Mouse (Mus musculus) liver, embryonic 18 days (tissue): Measurements from ENCODE around the gene Ankrd65. TPM values are rescaled to one million over a fixed set of nuclear protein-coding genes. Genes with fewer than 3 reads are reported as not detected.

Experiments
- polyA plus RNA-seq: library from polyadenylated mRNA; depleted of rRNA; stranded (reverse); fragments of >200 nt; gene quantifications from 2 replicates; pipeline ENCODE4 v1.2.3, GENCODE M21; 2012; rRNA removed

Gene Ankrd65
- 0.06 and 0.08 TPM in 2 replicates for polyA plus RNA-seq

DNA sequence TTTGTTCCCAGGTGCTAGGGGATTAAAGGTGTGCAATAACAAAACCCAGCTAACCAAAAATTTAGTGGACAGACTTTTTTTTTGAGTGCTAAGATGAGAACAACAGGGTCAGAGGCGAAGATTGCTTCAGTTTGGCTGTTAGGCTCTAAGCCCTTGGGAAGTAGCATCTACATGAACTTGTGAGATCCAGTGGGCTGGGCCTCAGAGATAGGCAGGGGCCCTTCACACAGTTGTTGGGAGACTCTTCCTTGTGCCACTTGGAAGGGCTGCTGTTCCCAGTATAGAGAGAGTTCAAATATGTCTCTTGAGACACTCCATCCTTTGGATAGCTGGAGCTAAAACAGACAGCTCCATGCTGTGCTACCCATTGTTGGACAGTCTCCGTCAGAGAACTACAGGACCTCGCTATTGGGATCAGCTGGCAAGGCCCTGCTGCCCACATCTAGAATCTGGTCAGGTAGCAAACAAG is at the start of gene Ankrd65:
Gene Ankrd65, plus strand, starts transcription at position 419 of the 469 bp plus-strand sequence.

DNA sequence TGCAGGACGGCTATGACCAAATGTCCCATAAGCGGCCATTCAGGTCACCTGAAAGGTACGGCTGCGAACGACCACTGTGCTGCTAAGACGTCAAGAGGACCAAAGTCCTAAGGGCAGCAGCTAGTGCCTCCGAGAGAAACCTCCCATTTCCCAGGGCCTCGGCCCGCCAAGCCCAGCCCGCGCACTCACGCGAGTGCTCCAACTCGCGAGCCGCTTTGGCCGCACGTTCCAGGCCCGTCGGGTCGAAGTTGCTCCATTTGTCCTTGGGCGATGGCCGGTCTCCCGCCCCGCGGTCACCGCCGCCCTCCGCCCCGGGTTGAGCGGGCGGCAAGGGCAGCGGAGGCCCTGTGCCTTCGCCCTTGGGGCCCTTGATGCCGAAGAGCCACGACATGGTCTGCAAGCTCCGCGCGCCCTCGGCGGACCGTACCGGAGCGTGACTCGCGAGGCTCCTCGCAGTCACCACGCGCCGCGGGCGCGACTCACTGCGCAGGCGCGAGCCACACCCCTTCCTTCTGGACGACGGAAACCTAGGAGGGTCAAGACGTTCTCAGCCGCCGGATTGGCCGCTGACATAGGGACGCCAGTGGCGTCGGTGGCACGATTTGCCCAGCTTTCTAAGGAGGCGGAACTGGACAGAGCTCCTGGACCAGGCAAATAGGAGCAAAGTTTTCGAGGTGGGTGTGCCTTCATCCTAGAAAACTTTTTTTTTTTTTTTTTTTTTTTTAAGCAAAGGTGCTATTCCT is 29.5 kb upstream of the Ankrd65 start, which contains the start of gene Atad3a:
Gene Atad3a, minus strand, starts transcription at position 481 of the 743 bp plus-strand sequence.

DNA sequence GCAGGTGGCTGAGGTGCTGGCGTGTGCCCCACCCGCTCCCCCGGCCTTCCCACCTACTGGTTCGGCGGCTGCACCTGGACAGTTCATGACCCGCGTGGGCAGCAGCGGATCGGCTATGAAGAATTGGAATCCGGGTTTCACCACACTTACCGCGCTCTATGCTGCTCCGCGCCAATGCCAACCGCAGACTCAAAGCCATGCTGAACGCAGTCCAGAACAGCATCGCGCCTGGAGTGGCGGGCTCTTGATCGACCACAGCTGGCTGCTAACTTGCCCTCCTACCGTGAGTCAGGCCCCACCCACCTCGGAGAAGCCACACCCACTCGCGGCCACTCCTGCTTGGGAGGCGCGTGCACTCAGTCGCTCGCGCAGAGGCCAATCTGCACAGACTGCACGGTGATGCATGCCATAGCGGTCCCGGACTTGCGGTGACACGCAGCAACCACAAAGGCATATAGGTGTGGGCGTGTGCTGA is 15.9 kb upstream of the Ankrd65 start, which contains the start of gene Vwa1:
Gene Vwa1, minus strand, starts transcription at position 419 of the 475 bp plus-strand sequence.

DNA sequence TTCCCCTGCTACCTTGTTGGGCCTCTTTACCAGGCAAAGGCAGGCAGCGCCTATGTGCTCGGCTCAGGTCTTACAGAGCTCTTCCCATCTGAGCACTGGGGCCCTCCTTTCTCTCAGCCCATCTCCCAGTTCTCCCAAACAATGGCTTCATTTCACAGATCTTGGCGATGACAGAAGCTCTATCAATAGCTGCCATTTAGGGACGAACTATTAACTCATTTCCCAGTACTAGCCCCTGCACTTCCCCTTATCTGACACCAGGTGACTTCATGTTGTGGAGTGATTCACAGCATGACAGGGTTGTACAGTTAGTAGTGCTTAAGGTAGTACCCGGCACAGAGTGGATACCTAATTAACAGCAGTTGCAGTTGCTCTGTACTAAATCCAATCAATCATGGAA is 4.4 kb upstream of the Ankrd65 start, which contains the start of gene Tmem88b:
Gene Tmem88b, minus strand, starts transcription at position 56 of the 400 bp plus-strand sequence.

DNA sequence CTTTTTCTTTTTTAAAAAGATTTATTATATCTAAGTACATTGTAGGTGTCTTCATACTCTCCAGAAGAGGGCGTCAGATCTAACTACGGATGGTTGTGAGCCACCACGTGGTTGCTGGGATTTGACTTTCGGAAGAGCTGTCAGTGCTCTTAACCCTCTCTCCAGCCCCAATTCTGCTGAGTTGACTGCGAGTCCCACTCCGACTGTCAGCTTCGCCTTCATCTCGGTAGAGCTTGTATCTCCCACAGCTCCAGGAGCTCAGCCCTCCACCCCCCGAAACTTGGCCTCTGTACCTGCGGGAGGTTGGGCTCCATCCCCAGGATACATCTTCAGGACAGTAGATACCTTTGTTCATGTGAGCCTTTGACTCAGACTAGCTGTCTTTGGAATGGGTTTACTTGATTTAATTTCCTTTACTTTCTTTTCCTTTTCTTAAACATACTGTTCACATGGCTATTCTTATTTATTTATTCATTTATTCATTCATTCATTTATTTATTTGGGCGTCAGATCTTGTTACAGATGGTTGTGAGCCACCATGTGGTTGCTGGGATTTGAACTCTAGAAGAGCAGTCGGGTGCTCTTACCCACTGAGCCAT is 12.6 kb downstream of the Ankrd65 start, which contains the start of gene Mrpl20:
Gene Mrpl20, plus strand, starts transcription at position 138 of the 599 bp plus-strand sequence.

DNA sequence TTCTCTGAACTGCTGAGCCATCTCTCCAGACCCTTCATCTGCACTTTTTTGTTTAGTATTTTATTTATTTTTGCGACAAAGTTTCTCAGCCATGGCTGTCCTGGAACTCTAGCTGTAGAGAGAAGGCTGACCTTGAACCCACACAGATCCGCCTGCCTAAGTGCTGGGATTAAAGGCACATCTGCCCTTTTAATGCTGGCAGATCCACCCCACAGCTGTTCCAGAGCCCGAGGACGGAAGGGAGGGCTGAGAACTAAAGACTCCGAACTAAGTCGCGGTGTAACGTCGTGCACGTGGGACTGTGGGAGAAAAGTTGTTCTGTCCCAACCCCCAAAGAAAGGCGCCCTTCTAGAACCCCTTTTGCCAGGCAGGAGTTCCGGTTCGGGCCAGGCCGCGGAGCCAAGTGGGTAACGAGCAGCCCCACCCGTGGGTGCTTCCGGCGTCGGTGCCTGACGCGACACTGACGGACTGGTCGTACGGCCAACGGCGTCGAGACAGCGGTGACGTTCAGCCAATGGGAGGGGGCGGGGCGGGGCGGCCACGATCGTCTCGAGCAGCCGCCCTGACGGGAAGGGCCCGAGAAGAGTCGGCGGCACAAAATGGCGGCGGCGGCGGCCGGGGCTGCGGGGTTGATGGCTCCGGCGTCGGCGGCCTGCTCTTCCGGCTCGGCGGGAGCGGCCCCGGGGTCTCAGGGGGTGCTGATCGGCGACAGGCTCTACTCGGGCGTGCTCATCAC is 21.9 kb downstream of the Ankrd65 start, which contains the start of gene Ccnl2:
Gene Ccnl2, plus strand, starts transcription at position 561 of the 736 bp plus-strand sequence.

DNA sequence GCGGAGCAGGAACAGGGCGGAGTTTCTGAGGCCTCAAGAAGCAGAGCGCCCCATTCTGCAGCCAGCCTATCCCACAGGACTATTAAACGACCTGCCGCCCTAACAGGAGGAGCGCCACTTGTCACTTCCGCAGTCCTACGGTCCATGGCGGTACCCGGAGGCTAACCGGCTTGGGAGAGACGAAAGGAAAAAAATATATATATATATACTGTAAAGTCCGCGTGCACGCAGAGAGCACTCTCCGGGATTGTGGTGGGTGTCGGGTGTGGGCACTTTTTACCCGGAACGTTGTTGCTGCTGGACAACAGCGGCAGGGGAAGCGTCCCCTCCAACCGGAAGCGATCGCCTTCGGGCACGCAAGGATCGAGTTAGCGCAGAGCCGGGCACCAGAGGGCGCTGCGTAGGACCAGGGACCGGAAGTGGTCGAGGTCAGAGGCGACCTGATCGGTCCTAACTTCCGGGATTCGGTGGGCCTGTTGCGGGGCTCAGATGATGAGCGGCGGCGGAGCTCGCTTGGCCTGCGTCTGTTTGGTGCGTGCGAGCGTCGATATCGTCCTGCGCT is 41.0 kb downstream of the Ankrd65 start, which contains the start of gene Aurkaip1:
Gene Aurkaip1, plus strand, starts transcription at position 68 of the 562 bp plus-strand sequence.

DNA sequence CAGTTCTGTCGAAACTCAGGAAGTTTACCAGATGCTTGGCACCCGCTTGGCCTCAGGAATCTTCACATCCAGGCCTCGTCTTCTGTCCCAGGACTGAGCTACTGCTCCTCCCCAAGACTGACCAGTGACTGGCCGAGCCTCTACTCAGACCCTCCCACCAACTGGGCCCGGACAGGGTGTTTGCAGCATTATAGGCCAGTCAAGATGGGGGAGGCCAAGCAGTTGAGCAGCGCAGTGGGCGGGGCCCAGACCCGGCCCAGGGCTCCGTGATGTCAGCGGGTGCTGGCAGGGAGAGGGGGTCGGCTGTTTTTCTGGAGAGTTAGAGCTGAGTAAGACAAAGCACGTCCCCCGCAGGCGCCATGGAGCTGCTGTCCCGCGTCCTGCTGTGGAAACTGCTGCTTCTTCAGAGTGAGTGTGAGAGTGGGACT is 49.3 kb downstream of the Ankrd65 start, which contains the start of gene Mxra8:
Gene Mxra8, plus strand, starts transcription at position 198 of the 428 bp plus-strand sequence.

DNA sequence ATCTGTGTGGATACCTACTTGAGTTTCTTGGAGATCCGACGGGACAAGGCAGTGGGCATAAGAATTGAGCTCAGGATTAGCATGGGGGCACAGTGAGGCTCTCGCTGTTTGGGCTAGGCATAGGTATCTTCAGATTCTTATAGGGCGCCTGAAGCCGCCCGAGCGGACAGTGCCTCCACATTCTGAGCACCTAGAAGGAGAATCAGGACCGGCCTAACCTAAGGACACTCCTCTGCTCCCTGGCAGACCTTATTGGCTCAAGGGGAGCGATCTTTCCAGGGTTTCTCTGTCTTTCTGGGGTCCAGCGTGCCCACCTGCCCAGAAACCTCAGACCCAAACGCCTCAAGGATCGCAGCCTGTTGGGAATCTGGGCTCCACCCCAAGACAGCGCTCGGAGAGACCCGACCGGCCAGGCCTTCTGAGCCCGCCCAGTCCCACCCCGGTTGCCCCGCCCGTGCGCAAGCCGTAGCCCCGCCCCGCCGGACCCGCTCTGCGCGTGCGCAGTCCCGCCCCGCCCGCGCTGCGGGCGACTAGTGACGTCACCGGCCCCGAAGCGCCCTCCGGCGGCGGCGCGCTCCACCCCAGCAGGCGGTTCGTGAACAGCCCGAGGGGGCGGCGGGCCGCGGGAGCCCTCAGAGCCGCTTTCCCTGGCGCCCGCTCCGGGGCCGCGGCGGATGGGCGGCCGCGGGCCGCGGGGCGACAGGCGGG is 56.8 kb downstream of the Ankrd65 start, which contains the start of gene Dvl1:
Gene Dvl1, plus strand, starts transcription at position 532 of the 708 bp plus-strand sequence.

Other genes with a start within 250 kb of the Ankrd65 start
- gene Nadk, start 228.1 kb upstream of the Ankrd65 start, polyA plus RNA-seq = 46.0 and 46.7 TPM in 2 replicates
- 5.5 and 5.7 TPM in 2 replicates for gene Slc35e2, start 189.0 kb upstream of the Ankrd65 start, polyA plus RNA-seq
- gene Cdk11b, start 165.6 kb upstream of the Ankrd65 start, polyA plus RNA-seq = 17.0 and 20.1 TPM in 2 replicates
- not detected in 2 replicates for gene Gm10563, start 145.0 kb upstream of the Ankrd65 start, polyA plus RNA-seq
- gene Mmp23, start 137.1 kb upstream of the Ankrd65 start, polyA plus RNA-seq = 8.9 and 9.8 TPM in 2 replicates
- 8.4 and 10.7 TPM in 2 replicates for gene Mib2, start 121.2 kb upstream of the Ankrd65 start, polyA plus RNA-seq
- 0.55 and 0.61 TPM in 2 replicates for gene Fndc10, start 96.1 kb upstream of the Ankrd65 start, polyA plus RNA-seq
- 49.1 and 49.2 TPM in 2 replicates for gene Ssu72, start 85.6 kb upstream of the Ankrd65 start, polyA plus RNA-seq
- gene Tmem240, start 55.6 kb upstream of the Ankrd65 start, polyA plus RNA-seq = 0.16 and 0.23 TPM in 2 replicates
- gene Atad3a, start 29.3 kb upstream of the Ankrd65 start, polyA plus RNA-seq = 41.4 and 52.8 TPM in 2 replicates
- gene Vwa1, start 15.7 kb upstream of the Ankrd65 start, polyA plus RNA-seq = 0.10 and 0.16 TPM in 2 replicates
- 0.55 and 0.60 TPM in 2 replicates for gene Tmem88b, start 4.6 kb upstream of the Ankrd65 start, polyA plus RNA-seq
- gene Mrpl20, start 12.4 kb downstream of the Ankrd65 start, polyA plus RNA-seq = 50.2 and 58.8 TPM in 2 replicates
- gene Ccnl2, start 22.1 kb downstream of the Ankrd65 start, polyA plus RNA-seq = 103 and 115 TPM in 2 replicates
- gene Aurkaip1, start 40.8 kb downstream of the Ankrd65 start, polyA plus RNA-seq = 67.1 and 69.6 TPM in 2 replicates
- 14.4 and 15.6 TPM in 2 replicates for gene Mxra8, start 49.2 kb downstream of the Ankrd65 start, polyA plus RNA-seq
- gene Dvl1, start 57.0 kb downstream of the Ankrd65 start, polyA plus RNA-seq = 25.7 and 28.6 TPM in 2 replicates
- gene Tas1r3, start 72.9 kb downstream of the Ankrd65 start, polyA plus RNA-seq = 0.14 and 0.15 TPM in 2 replicates
- 5.5 and 6.5 TPM in 2 replicates for gene Cptp, start 79.0 kb downstream of the Ankrd65 start, polyA plus RNA-seq
- gene Ints11, start 79.1 kb downstream of the Ankrd65 start, polyA plus RNA-seq = 16.9 and 18.1 TPM in 2 replicates
- gene Pusl1, start 101.3 kb downstream of the Ankrd65 start, polyA plus RNA-seq = 14.0 and 16.1 TPM in 2 replicates
- gene Acap3, start 101.4 kb downstream of the Ankrd65 start, polyA plus RNA-seq = 5.1 and 6.3 TPM in 2 replicates
- 32.2 and 32.3 TPM in 2 replicates for gene Ube2j2, start 153.4 kb downstream of the Ankrd65 start, polyA plus RNA-seq
- gene C1qtnf12, start 171.9 kb downstream of the Ankrd65 start, polyA plus RNA-seq = 22.6 and 24.1 TPM in 2 replicates
- 2.4 TPM in 2 replicates for gene B3galt6, start 202.2 kb downstream of the Ankrd65 start, polyA plus RNA-seq
- gene Sdf4, start 202.4 kb downstream of the Ankrd65 start, polyA plus RNA-seq = 36.5 and 36.9 TPM in 2 replicates
- gene Tnfrsf4, start 223.4 kb downstream of the Ankrd65 start, polyA plus RNA-seq = 0.71 and 1.2 TPM in 2 replicates
- 0.54 and 0.59 TPM in 2 replicates for gene Tnfrsf18, start 235.7 kb downstream of the Ankrd65 start, polyA plus RNA-seq